Mouse (Mus musculus) ES-E14 (cell line): ENCODE results near the gene Clec2h. TPM values are rescaled to one million over a fixed set of nuclear protein-coding genes. Genes with fewer than 3 reads are reported as not detected.

Source experiments
- DNase-seq: peaks from one replicate; pipeline ENCODE4 v3.0.0-alpha.2; 2013; ENCODE audit warnings: low read depth, low spot score
- H3K27ac ChIP-seq: 2 replicates; pipeline ENCODE4 v1.5.1; 2012; ENCODE audit warnings: low read depth, mild to moderate bottlenecking, low read length, moderate library complexity, mixed read lengths; ENCODE audit not compliant: poor library complexity, insufficient read depth, severe bottlenecking
- H3K36me3 ChIP-seq: 2 replicates; pipeline ENCODE4 v1.6.1; 2012; ENCODE audit warnings: mild to moderate bottlenecking, low read length, moderate library complexity, mixed read lengths; ENCODE audit not compliant: control insufficient read depth, poor library complexity, insufficient read depth, severe bottlenecking
- H3K4me1 ChIP-seq, 2 experiments: fragments of 150-350 bp in 1 of 2; sonication (generic) in 1 of 2; 2 replicates each; pipeline ENCODE4 v1.6.1; 2012; ENCODE audit warnings: low read length in 2 of 2, mild to moderate bottlenecking in 1 of 2, mixed read lengths in 1 of 2; ENCODE audit not compliant: control insufficient read depth in 2 of 2, insufficient read depth in 2 of 2, poor library complexity in 1 of 2
- H3K4me3 ChIP-seq, 2 experiments: fragments of 150-350 bp in 1 of 2; sonication (generic) in 1 of 2; 2 replicates each; pipeline ENCODE4 v1.5.1; 2012; ENCODE audit warnings: low read length in 2 of 2, low read depth in 1 of 2, mild to moderate bottlenecking in 1 of 2, mixed read lengths in 1 of 2; ENCODE audit not compliant: insufficient read depth in 1 of 2, poor library complexity in 1 of 2, severe bottlenecking in 1 of 2
- H3K9ac ChIP-seq: 2 replicates; pipeline ENCODE4 v1.6.1; 2012; ENCODE audit warnings: low read depth, mild to moderate bottlenecking, low read length, mixed read lengths; ENCODE audit not compliant: poor library complexity, insufficient read depth, severe bottlenecking
- H3K9me3 ChIP-seq: fragments of 150-350 bp; sonication (generic); 2 replicates; pipeline ENCODE4 v1.6.1; 2012; ENCODE audit warnings: low read depth, mild to moderate bottlenecking, low read length; ENCODE audit not compliant: control insufficient read depth, insufficient read depth
- CHD2 ChIP-seq: IDR thresholded peaks from 2 replicates; pipeline ENCODE4 v1.6.1; 2014; ENCODE audit warnings: mild to moderate bottlenecking, low read depth, low read length, inconsistent platforms
- HCFC1 ChIP-seq: IDR thresholded peaks from 2 replicates; pipeline ENCODE4 v1.6.1; 2012; ENCODE audit warnings: low read length, inconsistent platforms, borderline replicate concordance; ENCODE audit not compliant: insufficient read depth
- MAFK ChIP-seq: IDR thresholded peaks from 2 replicates; pipeline ENCODE4 v1.6.1; 2014; ENCODE audit warnings: mild to moderate bottlenecking, low read depth, low read length, inconsistent platforms; ENCODE audit not compliant: insufficient read depth
- ZC3H11A ChIP-seq: IDR thresholded peaks from 2 replicates; pipeline ENCODE4 v1.6.1; 2012; ENCODE audit warnings: low read depth, mild to moderate bottlenecking, inconsistent platforms, low read length, borderline replicate concordance
- ZNF384 ChIP-seq: IDR thresholded peaks from 2 replicates; pipeline ENCODE4 v1.6.1; 2012; ENCODE audit warnings: low read depth, low read length, inconsistent platforms
- in situ Hi-C, 2 experiments: fragments of 600-800 bp; cut with MboI; formaldehyde crosslinking; loops; one replicate each; pipeline ENCODE4 v1.15.1; 2025; ENCODE audit warnings: low sequenced_read_pairs in 2 of 2, inconsistent platforms in 1 of 2; ENCODE audit not compliant: unreplicated experiment in 2 of 2
- total RNA-seq: library from RNA; depleted of rRNA; stranded (reverse); fragments of 300-350 nt; gene quantifications from 2 replicates; pipeline ENCODE4 v1.2.3, GENCODE M21; 2012; rRNA removed

Clec2h gene
- total RNA-seq, 1 experiment = not detected

- H3K27ac ChIP-seq = no peak within 1 kb of the TSS
- TF ChIP-seq CHD2 = no peak
- TF ChIP-seq MAFK = no peak
- TF ChIP-seq ZNF384 = no peak
- no peak for TF ChIP-seq HCFC1
- no peak for TF ChIP-seq ZC3H11A
- no peak for DNase-seq
- H3K4me3 ChIP-seq = no peak within 1 kb of the TSS
- H3K9ac ChIP-seq = no peak within 1 kb of the TSS
- H3K4me1 ChIP-seq = no peaks in the 10 kb centered on the region
- H3K9me3 ChIP-seq = no peaks in the 10 kb centered on the region; the same call in 1 of the 2 replicates
- no peaks in the 10 kb centered on the region for H3K36me3 ChIP-seq
- in situ Hi-C loops = loop anchor here in 1 of 2 experiments (5.0 kb wide), 1 partner anchor 424 kb away; no protein-coding TSS in a partner anchor
Observed at GRCm38 (mm10) chr6:128722959-128723358, 60.8 kb downstream of the Clec2h start, which contains the start of gene Klrb1. Klrb1 (minus strand) TSS chr6:128723059.

Other genes with a start within 250 kb of the Clec2h start
- gene Itfg2, start 237.5 kb upstream of the Clec2h start, total RNA-seq = 33.4 and 38.3 TPM in 2 replicates
- gene Fkbp4, start 223.7 kb upstream of the Clec2h start, total RNA-seq = 396 and 408 TPM in 2 replicates
- 1.7 and 2.5 TPM in 2 replicates for gene Pzp, start 135.7 kb upstream of the Clec2h start, total RNA-seq
- gene A2ml1, start 80.8 kb upstream of the Clec2h start, total RNA-seq = not detected in 2 replicates
- not detected in 2 replicates for gene Klrb1a, start 38.9 kb upstream of the Clec2h start, total RNA-seq
- gene Klrb1, start 60.7 kb downstream of the Clec2h start, total RNA-seq = not detected in 2 replicates
- 0.13 TPM in 1 of 2 replicates, not detected in the other for gene Klrb1c, start 126.8 kb downstream of the Clec2h start, total RNA-seq
- gene Gm44511, start 163.9 kb downstream of the Clec2h start, total RNA-seq = not detected in 2 replicates
- not detected in 2 replicates for gene Klrb1b, start 163.9 kb downstream of the Clec2h start, total RNA-seq
- gene Clec2i, start 225.2 kb downstream of the Clec2h start, total RNA-seq = 0.16 and 0.18 TPM in 2 replicates
- not detected in 2 replicates for gene BC035044, start 228.7 kb downstream of the Clec2h start, total RNA-seq